Mouse (Mus musculus) lung, adult 2 months (tissue): ENCODE measurements at regions not wholly inside any gene's neighbourhood (a gene's known extent, or its start where the extent isn't known, plus 50 kb on each side); places are given as distances from the start of the nearest gene placed in this dataset.
"Not testable (repeated sequence)": the region's sequence is repeated elsewhere in the genome, so short reads cannot be mapped to it uniquely, and the experiment has no call there.

Experiments
- CTCF ChIP-seq: fragments of 200-500 bp; IDR thresholded peaks from 2 replicates; pipeline ENCODE4 v1.5.1; 2011; ENCODE audit warnings: mild to moderate bottlenecking, low read length, control low read depth; ENCODE audit not compliant: insufficient read depth
- POLR2A ChIP-seq: fragments of 200-500 bp; IDR thresholded peaks from 2 replicates; pipeline ENCODE4 v1.6.1; 2011; ENCODE audit warnings: low read depth, mild to moderate bottlenecking, control low read depth, low read length, borderline replicate concordance; ENCODE audit errors: extremely low read depth

DNA sequence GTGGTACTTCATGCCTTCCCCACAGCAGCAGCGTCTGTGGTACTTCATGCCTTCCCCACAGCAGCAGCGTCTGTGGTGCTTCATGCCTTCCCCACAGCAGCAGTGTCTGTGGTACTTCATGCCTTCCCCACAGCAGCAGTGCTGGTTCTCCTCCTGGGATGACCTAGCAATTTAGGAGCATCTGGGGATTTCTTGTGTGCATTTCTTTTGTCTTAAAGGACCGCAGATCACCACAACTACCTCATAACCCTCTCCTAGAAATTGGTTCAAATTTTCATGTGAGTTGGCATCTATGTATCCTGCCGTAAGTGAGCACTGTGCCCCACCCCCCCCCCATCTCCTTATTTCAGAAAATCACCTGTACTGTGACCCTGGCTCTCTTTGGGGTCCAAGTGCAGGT lies 297.0 kb downstream of the Eipr1 start:
- TF ChIP-seq POLR2A, CTCF: not testable (repeated sequence)
